Mouse (Mus musculus): ENCODE measurements around the gene Ap1s1. TPM values are rescaled to one million over a fixed set of nuclear protein-coding genes. Genes with fewer than 3 reads are reported as not detected.

The Ap1s1 gene
- polyA plus RNA-seq, 1 experiment from 2014 or later = 193 TPM

GRCm38 (mm10) chr5:137031076-137032032, 14.6 kb downstream of the Ap1s1 start:
- Histone ChIP-seq H3K27me3 (replicated peaks) (peaks cover 59% of the 10 kb centered on the region), H3K27ac (no peak overlapping the region), H3K36me3 (peaks cover 11% of the 10 kb centered on the region), H3K4me2 (replicated peaks) (peak overlapping the region; percentile 98), H3K9me3 (no peaks in the 10 kb centered on the region), H3K9ac (peak overlapping the region; percentile 45), H3K4me3 (peak overlapping the region; percentile 40), H3K4me1 (peaks cover 36% of the 10 kb centered on the region)
- WGBS = under 1% methylated on average over 78 of the region's 78 CpGs
- no peak for ATAC-seq (ENCODE audit: low FRiP score, low read depth)

DNA sequence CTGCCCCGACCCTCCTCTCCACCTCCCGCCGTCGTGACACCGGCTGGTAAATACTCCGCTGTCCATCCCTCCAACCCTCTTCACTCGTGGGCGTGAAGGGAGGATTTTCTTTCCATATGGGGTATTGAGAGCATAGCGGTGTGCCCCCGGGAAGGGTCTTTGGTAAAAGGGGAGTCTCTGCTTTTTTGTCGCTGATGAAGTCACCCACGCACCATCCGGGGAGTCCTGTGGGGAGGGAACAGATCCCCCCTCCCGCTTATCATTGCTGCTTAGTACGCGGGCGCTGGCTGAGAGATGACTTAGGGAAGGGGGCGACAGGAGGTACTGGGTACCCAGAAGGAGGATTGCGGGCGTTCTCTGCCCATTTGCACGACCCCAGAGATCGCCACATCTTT, 15.5 kb downstream of the Ap1s1 start:
- Histone ChIP-seq H3K9ac (0 out of 2 replicates have a peak overlapping the region, but pooled peaks have one; percentile 21), H3K36me3 (peaks cover 1% of the 10 kb centered on the region; the same call in 1 of the 2 replicates), H3K4me3 (peak overlapping the region; percentile 35), H3K9me3 (no peaks in the 10 kb centered on the region), H3K27ac (no peak overlapping the region), H3K4me2 (replicated peaks) (peak overlapping the region; percentile 98), H3K27me3 (replicated peaks) (peaks cover 69% of the 10 kb centered on the region), H3K4me1 (peaks cover 36% of the 10 kb centered on the region)
- 9% methylated on average over 22 of the region's 22 CpGs for WGBS
- ATAC-seq (ENCODE audit: low FRiP score, low read depth) = no peak

DNA sequence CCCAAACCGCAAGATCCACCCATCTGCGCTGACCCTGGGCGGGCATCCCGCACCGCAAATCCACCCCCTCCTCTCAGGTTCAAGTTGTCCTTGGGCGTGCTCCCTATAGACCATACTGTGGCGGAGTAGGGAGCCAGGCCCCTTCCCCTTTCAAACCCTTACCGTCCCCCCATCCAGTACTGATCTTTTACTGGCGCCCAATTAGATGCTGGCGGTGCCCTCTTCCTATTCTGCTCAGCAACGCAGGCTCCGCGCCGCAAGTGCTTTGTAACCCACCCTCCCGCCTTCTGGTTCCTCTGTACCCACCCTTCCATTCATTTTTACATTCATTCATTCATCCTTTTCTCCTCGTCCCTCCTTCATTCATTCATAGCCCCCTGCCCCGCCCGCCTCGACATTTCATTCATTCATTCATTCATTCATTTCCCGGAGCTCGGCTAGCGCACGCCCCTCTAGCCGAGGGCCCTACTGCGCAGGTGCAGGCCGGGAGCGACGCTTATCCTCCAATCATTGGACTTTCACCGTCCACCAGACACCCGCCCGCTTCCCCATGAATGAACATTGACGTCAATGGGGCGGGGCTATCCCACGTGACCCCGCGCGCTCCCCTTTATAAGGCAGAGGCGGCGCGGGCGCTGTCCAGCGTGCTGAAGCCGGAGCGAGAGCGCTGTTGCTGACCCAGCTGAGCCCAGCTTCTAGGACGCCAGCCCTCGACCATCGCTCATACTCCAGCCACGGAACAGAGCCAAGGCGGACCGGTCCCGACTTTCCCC, 16.1 kb downstream of the Ap1s1 start:
- peaks cover 73% of the 10 kb centered on the region for H3K27me3 ChIP-seq (replicated peaks)
- H3K4me1 ChIP-seq = peaks cover 36% of the 10 kb centered on the region
- no peak overlapping the region for H3K27ac ChIP-seq
- peak overlapping the region; percentile 98 for H3K4me2 ChIP-seq (replicated peaks)
- peak; percentile 68 for ATAC-seq (ENCODE audit: low FRiP score, low read depth)
- H3K9ac ChIP-seq = 0 out of 2 replicates have a peak overlapping the region, but pooled peaks have one; percentile 21
- under 1% methylated on average over 52 of the region's 52 CpGs for WGBS
- H3K9me3 ChIP-seq = no peaks in the 10 kb centered on the region
- peak overlapping the region; percentile 35 for H3K4me3 ChIP-seq
- H3K36me3 ChIP-seq = no peaks in the 10 kb centered on the region

GRCm38 (mm10) chr5:137029273-137029585, 16.7 kb downstream of the Ap1s1 start:
- H3K9me3 ChIP-seq = no peaks in the 10 kb centered on the region
- peaks cover 79% of the 10 kb centered on the region for H3K27me3 ChIP-seq (replicated peaks)
- no peak overlapping the region for H3K9ac ChIP-seq
- H3K36me3 ChIP-seq = no peaks in the 10 kb centered on the region
- peak overlapping the region; percentile 98 for H3K4me2 ChIP-seq (replicated peaks)
- ATAC-seq (ENCODE audit: low FRiP score, low read depth) = no peak
- H3K4me1 ChIP-seq = peaks cover 36% of the 10 kb centered on the region
- peak overlapping the region; percentile 35 for H3K4me3 ChIP-seq
- WGBS = 2% methylated on average over 8 of the region's 8 CpGs
- H3K27ac ChIP-seq = no peak overlapping the region

GRCm38 (mm10) chr5:137028561-137029272, 17.2 kb downstream of the Ap1s1 start:
- Histone ChIP-seq H3K36me3 (no peaks in the 10 kb centered on the region), H3K4me3 (no peak overlapping the region; the same call in 1 of the 2 replicates), H3K4me1 (peaks cover 36% of the 10 kb centered on the region), H3K4me2 (replicated peaks) (peak overlapping the region; percentile 98), H3K9ac (0 out of 2 replicates have a peak overlapping the region, but pooled peaks have one; percentile 6), H3K27me3 (replicated peaks) (peaks cover 83% of the 10 kb centered on the region), H3K27ac (no peak overlapping the region), H3K9me3 (no peaks in the 10 kb centered on the region)
- no peak for ATAC-seq (ENCODE audit: low FRiP score, low read depth)
- WGBS = 4% methylated on average over 29 of the region's 29 CpGs

DNA sequence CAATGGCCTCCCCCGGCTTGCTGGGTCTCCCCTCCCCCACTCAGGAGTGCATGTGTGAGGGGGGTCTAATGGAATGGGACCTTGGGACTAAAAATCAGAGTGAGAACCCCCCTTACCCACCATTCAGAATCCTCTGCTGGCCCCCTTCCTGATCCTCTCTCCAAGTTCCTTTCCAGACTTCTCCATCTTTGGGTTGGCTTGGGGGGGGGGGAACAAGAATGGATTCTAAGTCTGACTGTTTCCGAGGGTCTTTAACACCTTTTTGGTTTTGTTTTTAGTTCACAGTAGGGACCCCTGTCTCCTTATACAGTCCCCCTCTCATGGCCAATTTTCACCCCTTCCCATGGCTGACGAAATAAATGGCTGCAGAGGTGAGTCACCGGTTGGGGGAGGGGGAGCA, 19.8 kb downstream of the Ap1s1 start, which contains the start of gene Vgf:
Gene Vgf, plus strand, starts transcription at position 301 of the 400 bp plus-strand sequence.
- WGBS = 36% methylated on average over 4 of the region's 4 CpGs
- Histone ChIP-seq H3K9ac (no peak within 1 kb of the TSS), H3K36me3 (no peaks in the 10 kb centered on the region), H3K9me3 (no peaks in the 10 kb centered on the region), H3K4me1 (peaks cover 21% of the 10 kb centered on the region), H3K27ac (no peak within 1 kb of the TSS), H3K4me3 (no peak within 1 kb of the TSS), H3K4me2 (replicated peaks) (peak within 1 kb of the TSS; percentile 43), H3K27me3 (replicated peaks) (peaks cover 68% of the 10 kb centered on the region)
- no peak for ATAC-seq (ENCODE audit: low FRiP score, low read depth)

- H3K9me3 ChIP-seq = no peaks in the 10 kb centered on the region
- no peak for ATAC-seq (ENCODE audit: low FRiP score, low read depth)
- H3K9ac ChIP-seq = no peak overlapping the region
- no peaks in the 10 kb centered on the region for H3K36me3 ChIP-seq
- peaks cover 58% of the 10 kb centered on the region for H3K27me3 ChIP-seq (replicated peaks)
- peaks cover 12% of the 10 kb centered on the region for H3K4me1 ChIP-seq
- H3K4me2 ChIP-seq (replicated peaks) = peak overlapping the region; percentile 43
- H3K4me3 ChIP-seq = no peak overlapping the region
- WGBS = under 1% methylated on average over 23 of the region's 23 CpGs
- no peak overlapping the region for H3K27ac ChIP-seq
These were observed 20.8 kb downstream of the Ap1s1 start for GRCm38 (mm10) chr5:137025132-137025531.

DNA sequence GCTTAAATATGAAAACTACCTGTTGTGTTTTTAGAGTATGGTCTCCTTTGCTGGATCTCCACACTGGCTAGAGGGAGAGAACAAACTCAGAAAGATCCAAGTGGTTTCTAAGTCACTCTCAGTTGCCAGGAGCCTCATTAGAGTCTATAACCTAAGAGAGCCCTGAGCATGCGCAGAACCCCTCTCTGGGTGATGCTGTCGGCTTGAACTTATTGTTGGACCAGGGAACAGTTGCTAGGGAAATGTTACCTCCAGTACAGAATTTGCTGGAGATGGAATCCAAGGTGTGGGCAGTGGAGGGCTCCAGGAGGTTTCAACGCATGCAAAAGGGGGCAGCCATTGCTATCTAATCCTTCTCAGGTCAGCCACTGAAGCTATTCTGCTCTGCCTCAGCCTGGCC, 21.6 kb downstream of the Ap1s1 start:
- Histone ChIP-seq H3K4me1 (peaks cover 7% of the 10 kb centered on the region), H3K27ac (no peak overlapping the region), H3K27me3 (replicated peaks) (peaks cover 52% of the 10 kb centered on the region), H3K4me3 (no peak overlapping the region), H3K36me3 (no peaks in the 10 kb centered on the region), H3K9ac (no peak overlapping the region), H3K9me3 (no peaks in the 10 kb centered on the region), H3K4me2 (replicated peaks) (no peak overlapping the region)
- no peak for ATAC-seq (ENCODE audit: low FRiP score, low read depth)
- WGBS = 51% methylated on average over 3 of the region's 3 CpGs

- ATAC-seq (ENCODE audit: low FRiP score, low read depth) = no peak
- Histone ChIP-seq H3K9me3 (0 out of 2 replicates have a peak, but pooled peaks cover 3% of the 10 kb centered on the region), H3K27me3 (replicated peaks) (no peaks in the 10 kb centered on the region), H3K4me2 (replicated peaks) (no peak overlapping the region), H3K9ac (no peak overlapping the region), H3K4me3 (no peak overlapping the region), H3K27ac (no peak overlapping the region), H3K4me1 (no peaks in the 10 kb centered on the region), H3K36me3 (no peaks in the 10 kb centered on the region)
- 93% methylated on average over 3 of the region's 3 CpGs for WGBS
These were observed 30.0 kb downstream of the Ap1s1 start for GRCm38 (mm10) chr5:137015913-137016312.

DNA sequence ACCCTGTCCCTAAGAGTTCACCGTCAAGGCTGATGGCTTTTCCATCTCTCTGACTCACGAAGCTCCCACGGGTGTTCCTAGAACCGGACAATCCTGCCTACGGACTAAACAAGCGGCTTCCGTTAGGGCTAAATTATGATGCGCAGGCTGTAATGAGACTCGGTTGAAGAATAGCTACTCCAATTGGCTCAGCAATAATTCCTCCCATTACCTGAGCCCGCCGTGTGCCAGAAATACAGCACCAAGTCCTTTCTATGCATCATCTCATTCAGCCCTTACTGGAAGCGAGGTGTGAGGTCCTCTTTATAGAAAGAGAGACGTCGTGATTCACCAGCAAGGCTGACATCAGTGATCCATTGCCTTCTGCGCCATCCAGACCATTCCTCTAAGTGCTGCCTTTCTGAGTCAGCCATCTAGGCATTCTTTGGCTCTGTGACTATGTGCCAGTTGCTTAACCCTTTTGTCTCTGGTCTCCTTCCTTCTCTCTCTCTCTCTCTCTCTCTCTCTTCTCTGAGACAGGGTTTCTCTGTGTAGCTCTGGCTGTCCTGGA, 33.5 kb downstream of the Ap1s1 start:
- ATAC-seq (ENCODE audit: low FRiP score, low read depth) = no peak
- H3K36me3 ChIP-seq = no peaks in the 10 kb centered on the region
- H3K4me3 ChIP-seq = no peak overlapping the region
- H3K9me3 ChIP-seq = 0 out of 2 replicates have a peak, but pooled peaks cover 3% of the 10 kb centered on the region
- 79% methylated on average over 15 of the region's 15 CpGs for WGBS
- no peaks in the 10 kb centered on the region for H3K27me3 ChIP-seq (replicated peaks)
- H3K4me1 ChIP-seq = no peaks in the 10 kb centered on the region
- no peak overlapping the region for H3K9ac ChIP-seq
- no peak overlapping the region for H3K27ac ChIP-seq
- no peak overlapping the region for H3K4me2 ChIP-seq (replicated peaks)

- no peak overlapping the region for H3K4me2 ChIP-seq (replicated peaks)
- 34% methylated on average over 3 of the region's 3 CpGs for WGBS
- H3K36me3 ChIP-seq = no peaks in the 10 kb centered on the region
- no peaks in the 10 kb centered on the region for H3K4me1 ChIP-seq
- no peaks in the 10 kb centered on the region for H3K27me3 ChIP-seq (replicated peaks)
- no peak for ATAC-seq (ENCODE audit: low FRiP score, low read depth)
- no peak overlapping the region for H3K27ac ChIP-seq
- no peak overlapping the region for H3K4me3 ChIP-seq
- H3K9ac ChIP-seq = no peak overlapping the region
- H3K9me3 ChIP-seq = no peaks in the 10 kb centered on the region
These were observed 35.9 kb downstream of the Ap1s1 start for GRCm38 (mm10) chr5:137009988-137010387.

Data from neural tube, embryonic 12.5 days (tissue).